Comparison of ENCODE assay signal across 10 mouse cellular contexts in the genomic region with DNA sequence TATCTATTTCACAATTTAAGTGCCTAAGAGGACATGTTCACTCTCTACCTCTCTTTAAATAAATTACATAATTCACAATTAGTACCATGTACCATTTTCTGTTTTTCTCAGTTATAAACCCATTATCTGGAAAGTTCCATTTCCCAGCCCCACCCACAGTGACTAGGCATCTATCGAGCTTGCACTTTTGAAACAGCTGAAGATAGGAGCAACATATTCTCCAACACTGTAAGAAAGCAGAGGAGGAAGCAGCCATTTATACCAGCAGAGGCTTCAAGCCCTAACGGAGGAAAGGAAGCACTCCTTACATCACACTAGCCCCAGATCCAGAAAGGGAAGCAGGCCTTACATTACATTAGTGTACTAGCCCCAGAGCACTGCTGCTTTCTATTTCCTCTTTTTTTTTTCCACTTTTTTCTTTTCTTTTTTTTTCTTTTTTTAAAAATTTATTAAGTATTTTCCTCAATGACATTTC.
A peak's percentile ranks its signal among the peaks of the same experiment; 100 is the strongest.
DNase-seq lines count a peak whose midpoint lies in the region; ATAC-seq and TF ChIP-seq lines count a peak whose summit lies in the region.
"Had no signal": no experiment of that assay in that cellular context is flagged by ENCODE, and none has a peak within 500 bp of the region (broad histone marks: within the 10 kb centered on the region; RNA-seq: fewer than 3 reads in every experiment).

No protein-coding gene starts in this region.

- H3K27ac ChIP-seq in lung, postnatal 0 days (ENCODE audit: low read length): peak overlapping the region; percentile 71
- peak overlapping the region; percentile 71; the same call in 1 of the 2 replicates for H3K27ac ChIP-seq in stomach, postnatal 0 days (replicated peaks)
- no peak overlapping the region for H3K27ac ChIP-seq in hindbrain, embryonic 10.5 days
- H3K27ac ChIP-seq: limb, embryonic 15.5 days had no signal

- WGBS in lung, postnatal 0 days: 33% methylated on average over 2 of the region's 2 CpGs
- 23% methylated on average over 2 of the region's 2 CpGs for WGBS in stomach, postnatal 0 days
- WGBS in hindbrain, embryonic 10.5 days: 78% methylated on average over 2 of the region's 2 CpGs

- H3K4me1 ChIP-seq in lung, postnatal 0 days (ENCODE audit: insufficient read depth, low read depth, low read length): no peaks in the 10 kb centered on the region
- H3K4me1 ChIP-seq in stomach, postnatal 0 days (replicated peaks; ENCODE audit: control insufficient read depth, insufficient read depth): no peaks in the 10 kb centered on the region
- no peaks in the 10 kb centered on the region for H3K4me1 ChIP-seq in hindbrain, embryonic 10.5 days (replicated peaks)
- H3K4me1 ChIP-seq: limb, embryonic 15.5 days had no signal

- no peaks in the 10 kb centered on the region for H3K36me3 ChIP-seq in lung, postnatal 0 days (ENCODE audit: insufficient read depth, low read length)
- no peaks in the 10 kb centered on the region for H3K36me3 ChIP-seq in stomach, postnatal 0 days (ENCODE audit: control insufficient read depth, insufficient read depth, low read length)
- H3K36me3 ChIP-seq in hindbrain, embryonic 10.5 days: peaks cover 13% of the 10 kb centered on the region

- no peaks in the 10 kb centered on the region for H3K27me3 ChIP-seq in lung, postnatal 0 days (replicated peaks; ENCODE audit: insufficient read depth, low read length)
- H3K27me3 ChIP-seq in stomach, postnatal 0 days (ENCODE audit: control insufficient read depth, insufficient read depth, low read length): no peaks in the 10 kb centered on the region
- no peaks in the 10 kb centered on the region for H3K27me3 ChIP-seq in hindbrain, embryonic 10.5 days (ENCODE audit: insufficient read depth, poor library complexity, severe bottlenecking)
- H3K27me3 ChIP-seq: limb, embryonic 15.5 days had no signal

- peak; percentile 86 for TF ChIP-seq EP300 in lung, postnatal 0 days (IDR thresholded peaks at IDR 0.05)
- TF ChIP-seq EP300 in stomach, postnatal 0 days (optimal IDR thresholded peaks at IDR 0.05): no peak

- H3K4me2 ChIP-seq in lung, postnatal 0 days (replicated peaks; ENCODE audit: low read depth, low read length): no peak overlapping the region
- H3K4me2 ChIP-seq in stomach, postnatal 0 days (replicated peaks; ENCODE audit: low read depth): no peak overlapping the region
- H3K4me2 ChIP-seq: limb, embryonic 15.5 days had no signal

- no peak for TF ChIP-seq CTCF in lung, postnatal 0 days (IDR thresholded peaks at IDR 0.05)
- no peak for TF ChIP-seq CTCF in stomach, postnatal 0 days (IDR thresholded peaks at IDR 0.05; ENCODE audit: low read depth)

- no peak overlapping the region for H3K4me3 ChIP-seq in lung, postnatal 0 days (ENCODE audit: low read depth, low read length)
- H3K4me3 ChIP-seq in stomach, postnatal 0 days (ENCODE audit: low read depth, low read length): no peak overlapping the region
- no peak overlapping the region for H3K4me3 ChIP-seq in hindbrain, embryonic 10.5 days
- H3K4me3 ChIP-seq: limb, embryonic 15.5 days had no signal

- H3K9me3 ChIP-seq in lung, postnatal 0 days (ENCODE audit: low read length): no peaks in the 10 kb centered on the region
- no peaks in the 10 kb centered on the region for H3K9me3 ChIP-seq in stomach, postnatal 0 days (ENCODE audit: control insufficient read depth, low read length)
- H3K9me3 ChIP-seq in hindbrain, embryonic 10.5 days: no peaks in the 10 kb centered on the region
- H3K9me3 ChIP-seq: limb, embryonic 15.5 days had no signal

- H3K9ac ChIP-seq in lung, postnatal 0 days (replicated peaks; ENCODE audit: low read depth): no peak overlapping the region
- H3K9ac ChIP-seq in stomach, postnatal 0 days (ENCODE audit: low read length): no peak overlapping the region
- H3K9ac ChIP-seq: limb, embryonic 15.5 days had no signal

- peak; percentile 11 to 18 for DNase-seq in right cerebral cortex, adult 2 months (ENCODE audit: low spot score in 2 of 2)
- no peak for DNase-seq in right cerebral cortex, adult 18-20 months
- DNase-seq in lung, postnatal 0 days (ENCODE audit: low spot score): peak; percentile 75
- no peak for DNase-seq in stomach, postnatal 0 days (ENCODE audit: low spot score)
- DNase-seq in hindbrain, embryonic 10.5 days (ENCODE audit: low spot score): no peak
- DNase-seq in urinary bladder, postnatal 36 days (ENCODE audit: low spot score in 2 of 2): no peak
- no peak for DNase-seq in kidney, postnatal 14 days
- DNase-seq: gastrocnemius, postnatal 14 days had no signal

- ATAC-seq in granulocyte monocyte progenitor cell, adult 5-6 weeks (replicated peaks; ENCODE audit: poor library complexity, severe bottlenecking): peak; percentile 99
- ATAC-seq in lung, postnatal 0 days: peak; percentile 66
- peak; percentile 70 for ATAC-seq in stomach, postnatal 0 days (ENCODE audit: low FRiP score, low TSS enrichment)

Comparison
In these comparisons a context has a peak if more than half of its experiments do, and no peak if none do; other contexts are left out.
1. DNase-seq: peak in right cerebral cortex, adult 2 months (2 of 2) and lung, postnatal 0 days (single experiment); none in right cerebral cortex, adult 18-20 months (single experiment), stomach, postnatal 0 days (single experiment), hindbrain, embryonic 10.5 days (single experiment), urinary bladder, postnatal 36 days (0 of 2) and kidney, postnatal 14 days (single experiment).
2. Peak in every context shown above with its lines, with median percentiles within 50 percentile points of each other: ATAC-seq.